Mouse (Mus musculus): ENCODE results near the gene Nav2.
A peak's percentile ranks its signal among the peaks of the same experiment; 100 is the strongest.

Nav2 gene

DNA sequence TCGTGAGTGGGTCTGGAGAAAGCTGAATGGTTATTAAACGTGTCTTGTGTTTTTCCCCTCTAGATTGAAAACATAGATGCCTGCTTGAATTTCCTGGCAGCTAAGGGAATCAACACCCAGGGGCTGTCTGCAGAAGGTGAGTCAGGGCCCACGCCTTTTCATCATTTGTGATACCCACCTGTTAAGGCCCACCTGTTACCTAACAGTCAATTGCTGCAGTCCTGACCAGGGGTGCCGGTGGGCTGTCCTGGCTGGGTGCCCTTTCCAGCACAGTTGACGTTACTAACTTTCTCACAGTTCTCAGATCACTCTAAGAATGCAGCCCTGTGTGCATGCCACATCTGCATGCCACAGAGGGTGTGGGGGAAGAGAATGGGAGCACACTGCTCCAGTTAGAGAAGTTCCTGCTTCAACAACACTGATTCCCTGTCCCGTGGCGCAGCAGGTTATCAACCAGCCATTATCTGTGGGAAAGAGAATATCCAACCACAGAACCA is 489.6 kb downstream of the Nav2 start:
- no peak for DNase-seq (ENCODE audit: low spot score in 2 of 2)

DNA sequence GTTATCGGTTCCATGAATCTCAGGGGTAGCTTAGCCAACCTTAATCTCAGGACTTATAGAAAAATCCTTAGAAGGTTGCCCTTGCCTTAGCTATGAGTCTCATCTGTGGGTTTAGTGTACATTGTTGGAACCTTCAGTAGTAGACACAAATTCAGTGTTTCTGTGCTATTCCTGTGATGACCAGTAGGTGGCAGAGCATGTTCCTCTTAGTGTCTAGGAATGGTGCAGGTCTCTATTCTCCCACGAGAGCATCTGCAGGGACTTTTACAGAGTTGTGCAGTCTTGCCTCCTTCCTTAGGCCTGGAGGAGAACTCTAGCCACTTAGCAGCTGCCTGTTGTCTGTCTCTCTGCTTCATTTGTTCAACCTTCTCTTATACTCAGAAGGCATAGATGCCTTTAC is 490.8 kb downstream of the Nav2 start:
- DNase-seq (ENCODE audit: low spot score in 2 of 2): peak in 1 of 2 experiments; percentile 66

DNA sequence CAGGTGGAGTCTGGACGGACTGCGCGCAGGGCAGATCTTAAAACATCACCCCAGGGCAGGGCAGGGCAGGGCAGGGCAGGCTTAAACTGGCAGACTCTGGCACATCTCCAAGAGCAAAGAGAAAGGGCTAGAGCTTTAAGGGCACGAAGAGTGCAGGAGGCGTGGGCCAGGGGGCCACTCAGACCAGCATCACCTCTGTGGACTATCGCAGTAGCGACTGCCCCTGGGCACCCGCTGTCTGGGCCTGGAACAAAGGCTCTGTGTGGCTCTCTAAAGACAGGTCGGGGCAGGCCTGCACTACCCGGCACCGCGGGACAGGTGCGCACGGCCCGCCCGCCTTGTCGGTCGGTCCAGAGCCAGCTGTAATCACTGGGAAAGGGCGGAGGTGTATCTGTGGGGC is 491.9 kb downstream of the Nav2 start:
- DNase-seq (ENCODE audit: low spot score in 2 of 2): no peak

DNA sequence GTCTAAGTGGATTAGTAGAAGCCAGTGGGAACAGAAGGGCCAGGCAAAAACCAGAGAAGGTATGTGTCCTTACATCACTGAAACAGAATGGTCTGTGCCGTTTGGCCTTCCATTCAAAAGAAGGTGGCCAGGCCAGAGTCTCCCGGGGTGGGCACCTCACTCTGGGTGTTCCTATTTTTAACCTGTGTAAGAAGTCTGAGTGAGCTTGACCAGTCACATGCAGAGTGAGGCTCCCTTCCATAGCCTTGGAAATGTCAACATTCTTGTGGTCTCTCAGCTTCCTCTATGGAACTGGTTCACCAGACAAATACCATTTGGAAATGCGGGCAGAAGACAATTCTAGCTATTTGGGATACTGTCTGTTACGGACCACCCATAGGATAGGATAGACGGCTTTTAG is 494.0 kb downstream of the Nav2 start:
- no peak for DNase-seq (ENCODE audit: low spot score in 2 of 2)

DNA sequence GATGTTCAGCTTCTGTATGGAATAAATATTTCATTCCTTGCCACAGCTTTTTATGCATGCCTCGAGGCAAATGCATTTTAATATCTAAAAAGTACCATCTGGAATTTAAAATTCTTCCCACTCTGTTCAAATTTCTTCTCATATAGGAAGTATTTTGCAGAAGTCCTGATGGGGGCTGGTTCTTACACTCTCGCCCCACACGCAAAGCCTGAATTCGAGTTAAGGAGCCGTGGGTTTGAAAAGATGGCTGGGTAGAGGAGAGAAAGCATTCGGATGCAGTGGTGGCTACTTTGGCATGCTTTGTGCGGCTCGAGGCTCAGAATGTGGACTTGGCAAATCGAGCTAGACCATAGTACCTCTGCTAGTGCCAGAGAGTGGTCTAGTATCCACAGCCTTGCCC is 499.2 kb downstream of the Nav2 start:
- no peak for DNase-seq (ENCODE audit: low spot score in 2 of 2)

DNA sequence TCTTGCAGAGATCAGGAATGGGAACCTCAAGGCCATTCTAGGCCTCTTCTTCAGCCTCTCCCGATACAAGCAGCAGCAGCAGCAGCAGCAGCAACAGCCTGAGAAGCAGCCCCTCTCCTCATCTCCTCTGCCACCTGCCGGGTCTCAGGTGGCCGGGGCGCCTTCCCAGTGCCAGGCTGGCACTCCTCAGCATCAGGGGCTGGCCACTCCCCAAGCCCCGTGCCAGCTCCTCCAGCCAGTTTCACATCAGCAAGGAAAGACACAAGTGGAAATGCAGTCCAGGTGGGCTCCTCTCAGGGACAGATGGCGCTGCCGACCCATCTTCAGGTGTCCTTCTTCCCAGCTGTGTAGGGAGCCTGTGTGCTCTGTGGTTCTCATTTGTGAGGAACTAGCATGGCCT is 500.1 kb downstream of the Nav2 start:
- no peak for DNase-seq (ENCODE audit: low spot score in 2 of 2)

DNA sequence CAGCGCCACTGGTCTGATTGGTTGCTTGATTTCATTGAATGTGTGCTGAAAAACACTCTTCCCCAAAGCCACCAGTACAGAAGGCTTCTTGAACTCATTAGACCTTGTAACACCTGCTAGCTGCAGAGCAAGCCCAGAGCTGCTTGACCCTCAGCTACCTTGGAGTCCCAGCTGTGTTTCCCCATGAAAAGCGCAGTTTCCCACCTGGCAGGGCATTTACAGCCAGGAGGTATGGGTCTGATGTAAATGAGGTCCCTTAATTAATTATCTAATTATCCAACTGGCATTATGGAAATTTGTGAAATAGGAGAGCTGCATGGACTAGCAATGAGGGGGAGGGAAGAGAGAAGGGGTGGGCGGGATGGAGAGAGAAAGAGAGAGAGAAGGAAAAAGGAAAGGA is 500.7 kb downstream of the Nav2 start:
- DNase-seq (ENCODE audit: low spot score in 2 of 2): no peak

DNA sequence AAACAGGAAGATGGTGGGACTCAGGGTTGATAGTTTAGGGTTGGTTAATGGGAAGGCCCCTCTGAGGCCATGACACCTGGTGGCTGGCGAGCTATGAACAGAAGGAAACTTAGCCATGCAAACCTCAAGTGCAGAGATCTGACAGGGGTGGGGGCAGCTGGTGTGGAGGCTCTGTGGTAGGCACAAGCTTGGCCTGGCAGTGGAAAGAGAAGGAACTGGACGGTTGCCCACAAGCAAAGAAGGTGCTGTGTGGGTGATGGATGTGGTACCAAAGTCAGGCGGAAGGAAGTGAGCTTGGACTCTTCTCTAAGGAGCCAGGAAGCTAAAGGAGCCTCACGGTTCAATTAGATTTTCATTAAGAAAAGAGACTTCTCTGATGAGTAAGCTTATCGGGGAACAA is 501.7 kb downstream of the Nav2 start:
- DNase-seq (ENCODE audit: low spot score in 2 of 2): no peak

DNA sequence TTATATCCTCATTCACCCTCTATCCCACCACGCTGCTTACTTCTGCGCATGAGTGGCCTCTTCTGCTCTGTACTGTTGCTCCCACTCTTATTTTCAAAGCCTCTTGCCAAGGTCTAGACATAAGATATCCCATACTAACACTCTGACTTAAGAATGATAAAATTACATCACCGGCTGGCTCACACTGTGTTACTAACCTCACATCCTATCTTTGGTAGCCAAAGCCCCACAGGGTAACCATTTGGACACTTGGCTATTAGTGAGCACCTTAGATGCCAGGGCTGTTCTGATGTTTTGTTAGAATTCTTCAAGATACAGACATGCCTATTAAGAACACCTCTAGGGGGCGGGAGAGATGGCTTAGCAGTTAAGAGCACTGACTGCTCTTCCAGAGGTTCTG is 502.4 kb downstream of the Nav2 start:
- DNase-seq (ENCODE audit: low spot score in 2 of 2): no peak

DNA sequence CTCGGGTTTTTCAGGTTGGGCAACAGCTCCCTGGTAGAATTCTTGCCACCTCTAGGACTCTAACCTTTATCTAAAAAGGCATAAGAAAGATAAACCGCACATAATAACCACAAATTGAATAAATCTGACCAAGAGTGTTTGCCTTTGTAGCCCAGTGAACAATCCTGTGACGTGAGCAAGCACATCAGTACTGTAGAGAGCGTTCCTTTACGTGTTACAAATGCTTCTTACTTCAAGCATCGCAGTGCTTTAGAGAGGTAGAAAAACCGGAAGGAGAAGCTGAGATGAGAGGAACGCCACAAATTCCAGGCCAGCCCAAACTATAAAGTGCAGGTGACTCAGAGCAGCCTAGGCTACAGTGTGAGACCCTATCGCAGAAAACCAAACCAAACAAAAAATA is 503.3 kb downstream of the Nav2 start:
- DNase-seq (ENCODE audit: low spot score in 2 of 2): no peak

DNA sequence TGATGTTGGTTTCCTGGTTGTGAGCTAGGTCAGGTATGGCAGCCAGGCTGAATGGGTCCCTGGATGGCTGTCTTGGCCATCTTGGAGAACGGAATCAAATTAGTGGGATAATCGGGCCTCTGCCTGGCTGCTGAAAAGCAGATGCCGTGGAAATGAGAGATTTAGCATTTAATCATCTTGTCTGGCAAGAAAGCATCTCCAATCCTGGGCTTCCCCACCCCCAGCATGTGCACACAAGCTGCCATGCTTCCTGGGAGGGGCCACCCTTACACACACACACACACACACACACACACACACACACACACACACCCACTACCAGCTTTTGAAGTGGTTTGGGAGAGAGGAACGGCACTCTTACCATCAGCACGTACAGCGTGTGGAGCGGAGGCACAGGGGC is 506.6 kb downstream of the Nav2 start:
- no peak for DNase-seq (ENCODE audit: low spot score in 2 of 2)

DNA sequence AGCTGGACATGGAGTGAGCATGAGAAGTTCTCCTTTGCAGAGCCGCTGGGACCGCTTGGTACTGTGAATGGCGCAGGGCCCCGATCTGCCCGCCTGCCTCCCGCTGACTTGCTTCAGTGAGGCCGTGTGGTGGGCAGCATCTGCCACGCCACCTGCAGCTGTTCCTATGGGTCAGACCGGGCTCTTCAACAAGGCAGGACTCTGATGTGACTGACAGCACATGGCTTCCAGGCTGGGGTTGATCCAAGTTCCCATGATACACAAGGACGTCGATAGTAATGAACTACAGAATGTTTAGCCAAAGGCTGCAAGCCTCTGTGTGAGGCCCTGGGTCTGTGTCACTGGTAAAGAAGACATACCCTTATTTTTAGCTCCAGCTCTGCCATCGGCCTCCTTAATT is 507.2 kb downstream of the Nav2 start:
- peak in 1 of 2 experiments; percentile 50 for DNase-seq (ENCODE audit: low spot score in 2 of 2)

DNA sequence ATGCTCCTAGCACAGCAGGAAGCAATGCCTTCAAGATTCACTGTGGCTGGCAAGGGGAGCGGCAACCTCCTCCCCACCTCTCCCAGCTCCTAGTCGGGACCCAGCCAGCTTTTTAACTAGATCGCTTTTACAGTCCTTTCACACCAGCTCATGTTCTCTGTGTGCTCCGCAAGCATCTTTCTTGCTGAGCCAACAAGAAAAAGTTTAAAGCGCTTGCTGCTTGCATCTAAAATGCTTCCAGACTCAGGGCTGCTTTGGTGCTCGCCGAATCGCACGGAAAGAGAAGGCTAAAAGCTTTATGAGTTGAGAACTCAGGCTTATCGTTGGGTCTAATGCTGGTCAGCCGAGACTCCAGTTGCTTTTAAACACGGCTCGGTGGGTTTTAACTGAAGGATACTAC is 510.3 kb downstream of the Nav2 start:
- no peak for DNase-seq (ENCODE audit: low spot score in 2 of 2)

DNA sequence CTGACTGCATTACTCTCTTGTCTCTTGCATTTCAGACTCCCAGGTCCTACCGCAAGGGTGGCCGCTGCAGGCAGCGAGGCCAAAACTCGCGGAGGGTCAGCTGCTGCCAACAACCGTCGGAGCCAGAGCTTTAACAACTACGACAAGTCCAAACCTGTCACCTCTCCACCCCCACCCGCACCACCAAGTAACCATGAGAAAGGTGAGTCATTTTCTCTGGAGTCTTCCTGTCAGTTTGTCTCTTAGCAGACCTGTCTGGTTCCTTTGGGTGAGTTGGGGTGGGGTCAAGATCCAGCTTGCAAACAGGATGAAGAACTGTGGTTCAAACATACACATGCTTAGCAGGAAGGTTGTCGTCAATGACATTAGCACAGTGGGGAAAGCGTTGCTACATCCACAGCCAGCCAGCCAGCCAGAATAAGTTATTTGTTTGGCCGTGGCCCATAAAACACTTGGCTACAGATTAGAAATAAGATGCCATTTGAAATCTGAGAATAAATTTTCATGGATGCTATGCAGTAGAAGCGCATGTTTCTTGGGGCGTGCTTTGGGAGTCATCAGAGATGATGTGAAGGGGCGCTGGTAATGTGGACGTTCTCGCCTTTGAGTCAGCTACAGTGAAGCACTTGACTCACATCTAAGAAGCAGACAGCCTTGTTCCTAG is 511.8 kb downstream of the Nav2 start:
- DNase-seq (ENCODE audit: low spot score in 2 of 2): no peak

DNA sequence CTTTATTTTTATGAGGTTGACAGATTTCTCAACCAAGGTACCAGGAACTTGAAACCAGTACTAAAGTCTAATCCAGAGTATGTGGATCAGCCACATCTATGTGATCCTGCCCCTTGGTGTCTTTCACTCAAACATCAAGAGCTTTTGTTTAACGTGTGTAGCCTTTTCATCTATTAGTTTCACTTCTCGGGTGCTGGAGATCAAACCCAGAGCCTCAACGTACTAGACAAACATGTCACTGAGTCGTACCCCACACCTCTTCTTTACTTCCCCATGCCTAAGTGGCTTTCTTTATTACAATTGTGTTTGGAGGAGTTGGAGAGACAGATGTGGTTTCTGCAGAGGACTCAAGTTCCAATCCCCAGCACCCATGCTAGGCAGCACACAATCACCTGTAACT is 512.7 kb downstream of the Nav2 start:
- no peak for DNase-seq (ENCODE audit: low spot score in 2 of 2)

DNA sequence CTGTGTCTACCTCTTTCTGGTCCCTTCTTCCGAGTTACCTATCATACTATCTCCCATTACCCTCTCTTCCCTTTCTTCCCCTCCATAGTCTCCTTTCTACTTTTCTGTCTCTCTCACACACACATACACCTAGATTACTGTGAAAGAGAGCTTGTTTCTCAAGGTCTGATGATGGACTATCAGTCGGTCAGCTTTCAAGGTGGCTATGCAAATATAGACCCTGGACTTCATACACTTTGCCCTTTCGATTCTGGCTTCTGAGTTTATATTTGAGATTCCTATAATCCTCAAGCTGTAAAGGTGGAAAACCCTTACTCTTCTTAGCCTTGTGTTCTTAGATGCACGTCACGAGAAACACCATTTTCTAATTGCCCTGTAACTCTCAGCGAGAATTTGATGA is 515.4 kb downstream of the Nav2 start:
- DNase-seq (ENCODE audit: low spot score in 2 of 2): no peak

DNA sequence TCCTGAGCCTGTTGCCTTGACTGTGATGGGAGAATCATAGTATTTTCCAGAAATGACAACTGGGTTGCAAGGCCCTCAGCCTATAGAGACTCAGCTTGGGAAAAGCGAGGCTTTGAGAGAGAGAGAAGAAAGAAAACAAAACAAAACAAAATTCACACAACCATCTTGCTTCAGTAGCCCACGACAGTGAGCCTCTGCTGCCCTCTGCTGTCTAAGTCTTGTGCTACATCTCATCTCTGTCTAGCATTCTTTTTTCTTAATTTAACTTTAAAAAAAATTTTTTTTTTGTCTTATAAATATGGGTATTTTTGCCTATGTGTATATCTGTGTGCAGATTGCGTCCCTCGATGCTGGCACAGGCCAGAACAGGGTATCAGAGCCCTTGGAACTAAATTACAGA is 517.5 kb downstream of the Nav2 start:
- DNase-seq (ENCODE audit: low spot score in 2 of 2): peak; percentile 44 to 60

DNA sequence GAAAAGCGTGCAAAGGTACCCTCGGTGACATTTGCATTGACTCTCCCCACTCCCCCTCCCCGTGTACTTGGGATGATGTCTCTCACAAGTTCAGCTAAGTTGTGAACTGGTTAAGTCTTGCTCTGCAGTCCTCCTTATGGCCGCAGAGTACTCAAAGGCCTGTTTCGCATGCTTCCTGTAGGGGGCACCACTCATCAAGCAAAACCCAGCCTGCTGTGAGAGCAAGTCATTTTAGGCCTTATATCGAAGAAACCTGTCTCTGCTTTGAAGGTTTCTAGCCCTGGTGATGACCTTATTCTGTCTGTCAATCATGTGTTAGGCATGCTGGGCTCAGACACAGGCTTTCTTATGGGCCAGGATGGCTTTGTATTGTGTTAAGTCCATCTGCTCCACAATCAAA is 519.3 kb downstream of the Nav2 start:
- DNase-seq (ENCODE audit: low spot score in 2 of 2): no peak

DNA sequence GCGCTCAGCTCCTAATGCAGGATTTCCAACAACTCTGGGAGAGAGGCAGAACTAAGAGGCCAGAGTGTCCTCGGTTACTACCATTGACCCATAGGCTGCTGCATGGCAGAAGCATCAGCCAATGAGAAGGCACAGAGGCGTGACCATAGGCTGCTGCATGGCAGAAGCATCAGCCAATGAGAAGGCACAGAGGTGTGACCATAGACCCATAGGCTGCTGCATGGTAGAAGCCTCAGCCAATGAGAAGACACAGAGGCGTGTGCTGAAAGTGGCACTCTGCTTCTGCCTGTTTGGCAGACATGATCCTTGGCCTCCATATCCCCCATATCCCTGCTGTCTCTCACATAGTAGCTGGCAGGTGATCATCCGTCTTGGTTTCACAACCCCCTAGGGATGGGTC is 520.4 kb downstream of the Nav2 start:
- no peak for DNase-seq (ENCODE audit: low spot score in 2 of 2)

DNA sequence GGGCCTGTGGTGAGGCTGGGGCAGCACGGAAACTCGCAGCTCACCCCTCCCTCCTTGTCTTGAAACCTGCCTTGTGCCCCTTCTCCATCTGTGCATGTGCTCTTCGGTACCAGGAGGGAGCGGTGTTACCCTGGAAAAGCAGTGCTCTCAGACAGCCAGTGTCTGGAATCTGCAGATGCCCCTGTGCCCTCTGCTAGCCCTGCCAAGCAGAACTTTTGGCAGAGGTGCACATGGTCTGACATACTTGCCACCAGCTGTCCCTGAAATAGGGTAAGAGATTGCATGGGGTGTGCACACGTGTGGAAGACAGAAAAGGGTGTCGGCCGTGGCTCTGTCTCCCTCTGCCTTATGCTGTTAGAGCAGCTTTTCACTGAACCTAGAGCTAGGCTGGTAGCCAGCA is 522.3 kb downstream of the Nav2 start:
- DNase-seq (ENCODE audit: low spot score in 2 of 2): no peak

DNA sequence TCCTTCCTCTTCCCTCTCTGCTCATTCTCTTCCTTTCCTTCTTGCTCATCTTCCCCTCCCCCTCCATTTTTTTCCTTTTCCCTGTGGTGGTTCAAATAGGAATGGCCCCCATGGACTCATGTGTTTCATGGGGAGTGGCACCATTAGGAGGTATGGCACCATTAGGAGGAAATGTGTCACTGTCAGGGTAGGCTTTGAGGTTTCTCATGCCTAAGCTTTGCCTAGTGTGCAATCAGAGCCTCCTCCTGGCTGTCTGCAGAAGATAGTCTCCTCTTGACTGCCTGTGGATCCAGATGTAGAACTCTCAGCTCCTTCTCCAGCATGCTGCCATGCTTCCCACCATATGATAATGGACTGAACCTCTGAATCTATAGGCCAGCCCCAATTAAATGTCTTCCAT is 525.4 kb downstream of the Nav2 start:
- no peak for DNase-seq (ENCODE audit: low spot score in 2 of 2)

DNA sequence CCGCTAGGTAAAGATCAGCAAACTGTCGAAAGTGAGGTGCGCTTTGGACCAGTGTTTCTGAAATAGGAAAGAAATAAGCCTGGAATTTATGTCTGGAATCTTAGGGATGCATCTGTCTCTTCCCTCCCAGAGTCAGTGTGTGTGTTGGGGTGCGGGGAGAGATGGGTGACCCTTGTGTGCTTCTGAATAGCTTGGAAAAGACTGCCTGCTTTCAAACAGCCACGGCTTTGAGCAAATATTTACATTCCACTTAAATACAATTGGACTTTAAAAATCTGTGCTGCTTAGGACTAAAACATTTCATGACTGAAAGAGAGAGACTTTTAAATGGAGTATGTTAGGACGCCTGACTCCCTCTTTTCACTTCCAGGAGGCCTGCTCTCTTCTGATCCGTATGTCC is 528.0 kb downstream of the Nav2 start:
- no peak for DNase-seq (ENCODE audit: low spot score in 2 of 2)

DNA sequence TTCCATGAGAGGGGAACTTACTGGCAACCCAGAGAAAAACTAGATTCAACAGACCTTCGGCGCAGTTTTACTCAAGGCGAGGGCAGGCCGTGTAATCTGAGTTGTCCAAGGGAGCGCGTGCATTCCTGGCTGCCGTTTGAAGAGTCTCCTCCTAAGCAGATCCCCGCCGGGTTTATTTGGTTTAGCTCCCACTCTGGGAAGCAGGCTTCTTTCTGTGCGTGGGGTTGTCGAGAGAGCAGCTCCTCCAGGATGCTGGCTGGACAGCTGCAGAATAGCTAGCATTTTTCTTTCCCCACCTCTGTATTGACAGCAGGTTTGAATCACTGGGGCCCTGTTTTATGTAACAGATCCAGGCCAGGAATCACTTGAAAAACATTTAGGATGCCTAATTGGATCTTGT is 529.4 kb downstream of the Nav2 start:
- DNase-seq (ENCODE audit: low spot score in 2 of 2): no peak

DNA sequence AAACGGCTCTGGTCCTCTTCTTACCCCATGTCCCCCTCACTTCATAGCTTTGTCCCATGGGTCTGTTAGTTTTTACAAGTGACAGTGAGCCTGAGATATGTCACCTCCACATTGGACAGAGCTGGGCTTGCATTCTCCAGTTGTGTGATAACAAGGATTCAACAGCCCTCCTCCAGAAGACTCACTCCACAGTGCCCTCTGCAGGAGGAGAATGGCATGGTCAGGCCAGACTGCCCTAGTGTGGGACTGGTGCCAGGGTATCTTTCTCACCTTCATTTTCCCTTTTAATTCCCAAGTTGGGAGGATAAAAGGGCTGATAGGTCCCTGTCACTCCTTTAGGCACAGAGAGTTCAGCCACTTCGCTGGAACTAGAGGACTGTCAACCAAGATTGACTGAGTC is 530.6 kb downstream of the Nav2 start:
- peak; percentile 38 to 42 for DNase-seq (ENCODE audit: low spot score in 2 of 2)
